ENCODE assay signal across 8 mouse cellular contexts in the genomic region with DNA sequence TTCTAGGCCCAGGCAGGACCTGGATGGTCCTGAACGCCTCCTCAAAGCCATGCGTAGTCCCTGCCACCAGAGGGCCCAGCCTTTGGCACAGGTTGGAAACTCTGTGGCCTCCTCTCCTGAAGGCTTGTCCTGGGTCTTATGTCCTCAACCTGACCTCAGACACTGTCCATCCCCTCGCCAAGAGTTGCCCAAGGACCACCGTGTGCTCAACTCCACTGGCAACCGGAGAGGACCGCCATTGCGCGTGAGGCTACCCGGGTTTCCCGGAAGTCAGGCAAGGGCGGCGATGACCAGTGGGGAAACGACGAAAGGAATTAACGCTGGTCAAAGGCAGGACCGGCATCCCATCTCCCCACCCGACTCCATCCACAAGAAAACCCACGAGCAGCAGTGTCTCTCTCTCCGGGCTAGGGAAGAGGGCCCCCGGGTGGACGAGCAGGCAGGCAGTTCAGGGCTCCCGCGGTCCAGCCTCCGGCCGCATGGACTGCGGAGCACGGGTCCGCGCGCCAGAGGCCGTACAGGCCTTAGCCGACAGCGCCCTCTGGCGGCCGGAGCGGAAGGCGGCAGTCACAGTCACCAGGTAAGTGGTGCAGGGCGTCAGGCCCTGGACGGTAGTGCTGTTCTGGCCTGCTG. TPM values are rescaled to one million over a fixed set of nuclear protein-coding genes. Genes with fewer than 3 reads are reported as not detected.
A peak's percentile ranks its signal among the peaks of the same experiment; 100 is the strongest.
DNase-seq lines count a peak whose midpoint lies in the region; ATAC-seq lines count a peak whose summit lies in the region.

No protein-coding gene starts in this region.

- DNase-seq in Muller cell, postnatal 12 days (ENCODE audit: inconsistent ontology term): peak; percentile 90
- peak; percentile 97 to 99 for DNase-seq in cerebellum, postnatal 10 days
- DNase-seq in frontal cortex, postnatal 25 days (ENCODE audit: low spot score in 2 of 2): peak; percentile 85 to 88
- peak; percentile 90 for DNase-seq in hindbrain, embryonic 14.5 days (ENCODE audit: low spot score)
- peak; percentile 90 to 95 for DNase-seq in layer of hippocampus, postnatal 25 days (ENCODE audit: extremely low spot score in 1 of 2, low spot score in 1 of 2)
- peak; percentile 92 for DNase-seq in lung, postnatal 25 days (ENCODE audit: low spot score)
- DNase-seq in retina, adult 2 months (ENCODE audit: low read depth, low spot score): peak; percentile 78
- peak; percentile 77 to 80 for DNase-seq in thymus, postnatal 36 days

- no peaks in the 10 kb centered on the region for H3K9me3 ChIP-seq in hindbrain, embryonic 14.5 days (ENCODE audit: control insufficient read depth, low read length)

- H3K4me2 ChIP-seq in hindbrain, embryonic 14.5 days (replicated peaks): peak overlapping the region; percentile 63

- peaks cover 21% of the 10 kb centered on the region for H3K4me1 ChIP-seq in hindbrain, embryonic 14.5 days (replicated peaks; ENCODE audit: control insufficient read depth, insufficient read depth, low read length)

- 0 out of 2 replicates have a peak overlapping the region, but pooled peaks have one; percentile 56 for H3K27ac ChIP-seq in hindbrain, embryonic 14.5 days

- peak overlapping the region; percentile 80 for H3K9ac ChIP-seq in hindbrain, embryonic 14.5 days

- peaks cover 5% of the 10 kb centered on the region for H3K27me3 ChIP-seq in hindbrain, embryonic 14.5 days (ENCODE audit: control insufficient read depth, insufficient read depth, low read length)

- no peaks in the 10 kb centered on the region for H3K36me3 ChIP-seq in hindbrain, embryonic 14.5 days (replicated peaks; ENCODE audit: control insufficient read depth, insufficient read depth)

- H3K4me3 ChIP-seq in hindbrain, embryonic 14.5 days (replicated peaks; ENCODE audit: low read length): peak overlapping the region; percentile 45

- peak; percentile 78 for ATAC-seq in hindbrain, embryonic 14.5 days (ENCODE audit: low FRiP score)

- 0% methylated on average over 39 of the region's 39 CpGs for WGBS in hindbrain, embryonic 14.5 days

RNA-seq across cellular contexts. Expression of a gene that starts 4.5 kb away (rescaled TPM):
- polyA plus RNA-seq in hindbrain, embryonic 14.5 days (2014; fragmentation: Nextera tagmentation; extraction: Ambion mirVana): 24.7 and 27.6 TPM in 2 replicates
- 10 to 100 TPM in 1 of 2 experiments, 1 to 10 TPM in 1; 9.7 to 10.3 TPM for total RNA-seq in layer of hippocampus, postnatal 25 days (2021)

RNA-seq across cellular contexts. Expression of a gene that starts 9.1 kb away (rescaled TPM):
- polyA plus RNA-seq in hindbrain, embryonic 14.5 days (2014; fragmentation: Nextera tagmentation; extraction: Ambion mirVana): 73.0 and 82.2 TPM in 2 replicates
- total RNA-seq in layer of hippocampus, postnatal 25 days (2021): 10 to 100 TPM; 47.5 to 56.3 TPM

RNA-seq across cellular contexts. Expression of a gene that starts 15.7 kb away (rescaled TPM):
- 0.84 and 0.93 TPM in 2 replicates for polyA plus RNA-seq in hindbrain, embryonic 14.5 days (2014; fragmentation: Nextera tagmentation; extraction: Ambion mirVana)
- total RNA-seq in layer of hippocampus, postnatal 25 days (2021): 10 to 100 TPM; 31.3 to 33.9 TPM

RNA-seq across cellular contexts. Expression of a gene that starts 20.2 kb away (rescaled TPM):
- not detected in 2 replicates for polyA plus RNA-seq in hindbrain, embryonic 14.5 days (2014; fragmentation: Nextera tagmentation; extraction: Ambion mirVana)
- not detected for total RNA-seq in layer of hippocampus, postnatal 25 days (2021)

RNA-seq across cellular contexts. Expression of a gene that starts 32.7 kb away (rescaled TPM):
- polyA plus RNA-seq in hindbrain, embryonic 14.5 days (2014; fragmentation: Nextera tagmentation; extraction: Ambion mirVana): 265 and 267 TPM in 2 replicates
- 10 to 100 TPM; 82.3 to 93.0 TPM for total RNA-seq in layer of hippocampus, postnatal 25 days (2021)

Comparison
In these comparisons a context has a peak if more than half of its experiments do, and no peak if none do; other contexts are left out.
1. Peak in every context shown above with its lines: DNase-seq, ATAC-seq, H3K4me3 ChIP-seq and H3K27ac ChIP-seq.